Mouse (Mus musculus) limb, embryonic 12.5 days (tissue): ENCODE data around the gene Nemf. TPM values are rescaled to one million over a fixed set of nuclear protein-coding genes. Genes with fewer than 3 reads are reported as not detected.

Experiments
- ATAC-seq: fragments of 200-750 bp; cut with Nextera tagmentation; 2 replicates; pipeline ENCODE4 v1.8.0; 2017; ENCODE audit warnings: low read depth, moderate TSS enrichment; ENCODE audit not compliant: insufficient number of reproducible peaks, insufficient read depth, low FRiP score, low TSS enrichment
- H3K27ac ChIP-seq: fragments of 300-500 bp; sonication (generic); 2 replicates; pipeline ENCODE4 v1.5.1; 2016; ENCODE audit warnings: mild to moderate bottlenecking, moderate library complexity
- H3K27me3 ChIP-seq: fragments of 300-500 bp; sonication (generic); 2 replicates; pipeline ENCODE4 v1.6.1; 2016; ENCODE audit warnings: mild to moderate bottlenecking, moderate library complexity
- H3K36me3 ChIP-seq: fragments of 300-500 bp; sonication (generic); 2 replicates; pipeline ENCODE4 v1.6.1; 2016; ENCODE audit warnings: mild to moderate bottlenecking, moderate library complexity
- H3K4me1 ChIP-seq: fragments of 300-500 bp; sonication (generic); replicated peaks from 2 replicates; pipeline ENCODE4 v1.6.1; 2016
- H3K4me2 ChIP-seq: fragments of 300-500 bp; sonication (generic); 2 replicates; pipeline ENCODE4 v1.6.1; 2016; ENCODE audit warnings: mild to moderate bottlenecking, moderate library complexity
- H3K4me3 ChIP-seq: fragments of 300-500 bp; sonication (generic); replicated peaks from 2 replicates; pipeline ENCODE4 v1.5.1; 2016; ENCODE audit warnings: mild to moderate bottlenecking
- H3K9ac ChIP-seq: fragments of 300-500 bp; sonication (generic); replicated peaks from 2 replicates; pipeline ENCODE4 v1.6.1; 2016; ENCODE audit warnings: mild to moderate bottlenecking, moderate library complexity
- H3K9me3 ChIP-seq: fragments of 300-500 bp; sonication (generic); 2 replicates; pipeline ENCODE4 v1.6.1; 2016; ENCODE audit warnings: mild to moderate bottlenecking, moderate library complexity
- WGBS: fragments of 180-500 bp; shearing (Covaris S2); methylation state at CpG from one replicate; pipeline ENCODE4 v1.1.7; 2016; 5-methylcytosine and 5-hydroxymethylcytosine counted together
- microRNA-seq: library from miRNA; unstranded; fragments of <30 nt; microRNA quantifications from one replicate; pipeline ENCODE4, GENCODE M21; 2017
- polyA plus RNA-seq: library from polyadenylated mRNA; unstranded; fragments of >200 nt; fragmentation: Nextera tagmentation; extraction: Ambion mirVana; gene quantifications from 2 replicates; pipeline ENCODE4 v1.2.1, GENCODE M21; 2016

Gene Nemf
- polyA plus RNA-seq, 1 experiment from 2014 or later = 99.3 TPM

DNA sequence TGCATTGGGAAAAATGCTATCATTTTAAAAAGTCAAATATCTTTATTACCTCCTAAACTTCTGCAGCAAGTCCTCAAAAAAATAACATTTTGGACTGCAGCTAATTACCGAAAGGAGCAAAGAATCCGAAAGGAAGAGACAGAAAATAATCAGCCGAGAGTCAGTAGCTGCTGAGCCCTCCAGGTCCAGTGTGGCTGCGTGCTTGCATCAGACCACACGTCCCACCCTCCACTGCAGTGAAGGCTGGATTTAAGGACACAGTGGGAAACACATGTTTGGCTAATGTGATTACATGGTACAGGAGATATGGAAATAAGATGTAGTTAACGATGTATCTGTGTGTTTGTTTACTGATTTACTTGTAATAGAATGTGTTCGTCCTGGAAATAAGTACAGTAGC, 73.8 kb downstream of the Nemf start:
- H3K4me3 ChIP-seq = no peak overlapping the region
- no peak overlapping the region for H3K4me2 ChIP-seq
- H3K36me3 ChIP-seq = no peaks in the 10 kb centered on the region
- 90% methylated on average over 7 of the region's 7 CpGs for WGBS
- H3K4me1 ChIP-seq = no peaks in the 10 kb centered on the region
- no peaks in the 10 kb centered on the region for H3K27me3 ChIP-seq
- H3K9ac ChIP-seq = no peak overlapping the region
- H3K27ac ChIP-seq = no peak overlapping the region
- no peak for ATAC-seq
- H3K9me3 ChIP-seq = no peaks in the 10 kb centered on the region

DNA sequence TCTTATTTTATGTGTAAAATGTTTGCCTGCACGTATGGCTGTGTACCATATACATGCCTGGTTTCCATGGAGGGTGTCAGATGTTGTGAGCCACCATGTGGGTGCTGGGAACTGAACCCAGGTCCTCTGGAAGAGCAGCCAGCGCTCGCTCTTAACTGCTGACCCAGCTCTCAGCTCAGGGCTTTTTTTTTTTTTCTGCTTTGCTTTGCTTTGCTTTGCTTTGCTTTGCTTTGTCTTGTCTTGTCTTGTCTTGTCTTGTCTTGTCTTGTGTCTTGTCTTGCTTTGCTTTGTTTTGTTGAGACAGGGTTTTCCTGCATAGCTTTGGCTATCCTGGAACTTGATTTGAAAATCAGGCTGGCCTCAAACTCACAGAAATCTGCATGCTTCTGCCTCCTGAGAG, 76.0 kb downstream of the Nemf start:
- Histone ChIP-seq H3K9me3 (no peaks in the 10 kb centered on the region), H3K27ac (no peak overlapping the region), H3K36me3 (no peaks in the 10 kb centered on the region), H3K4me2 (no peak overlapping the region), H3K9ac (no peak overlapping the region), H3K27me3 (no peaks in the 10 kb centered on the region), H3K4me3 (no peak overlapping the region), H3K4me1 (no peaks in the 10 kb centered on the region)
- ATAC-seq = no peak
- WGBS = 90% methylated on average over 3 of the region's 3 CpGs

DNA sequence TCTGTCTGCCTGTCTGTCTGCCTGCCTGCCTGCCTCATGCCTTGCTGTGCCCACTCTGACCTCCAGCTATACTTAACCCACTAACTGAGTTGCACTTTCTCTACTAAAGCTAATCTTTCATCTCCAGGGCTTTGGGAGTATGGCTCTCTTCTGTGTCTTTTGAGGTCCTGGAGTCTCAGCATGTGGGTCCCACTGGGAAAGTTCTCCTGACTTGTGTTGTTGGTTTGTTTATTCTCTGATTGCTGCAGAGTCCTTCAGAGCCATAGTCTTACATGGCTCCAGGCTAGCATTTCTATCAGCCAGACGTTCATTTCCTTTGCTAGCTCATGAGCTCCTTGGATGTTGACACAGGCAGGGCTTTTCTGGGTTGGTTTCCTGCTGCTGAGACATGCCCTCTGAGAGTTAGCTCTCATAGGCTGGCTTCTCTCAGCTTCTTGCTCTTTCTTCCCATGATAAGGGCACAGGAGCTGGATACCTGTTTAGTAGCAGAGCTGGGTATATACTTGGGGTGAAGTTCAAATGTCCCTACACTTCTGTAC, 77.0 kb downstream of the Nemf start:
- H3K4me1 ChIP-seq = no peaks in the 10 kb centered on the region
- no peaks in the 10 kb centered on the region for H3K27me3 ChIP-seq
- no peak for ATAC-seq
- H3K9ac ChIP-seq = no peak overlapping the region
- no peak overlapping the region for H3K4me2 ChIP-seq
- H3K27ac ChIP-seq = 0 out of 2 replicates have a peak overlapping the region, but pooled peaks have one; percentile 3
- H3K36me3 ChIP-seq = no peaks in the 10 kb centered on the region
- no peaks in the 10 kb centered on the region for H3K9me3 ChIP-seq
- 25% methylated on average over 1 of the region's 1 CpGs for WGBS
- no peak overlapping the region for H3K4me3 ChIP-seq

DNA sequence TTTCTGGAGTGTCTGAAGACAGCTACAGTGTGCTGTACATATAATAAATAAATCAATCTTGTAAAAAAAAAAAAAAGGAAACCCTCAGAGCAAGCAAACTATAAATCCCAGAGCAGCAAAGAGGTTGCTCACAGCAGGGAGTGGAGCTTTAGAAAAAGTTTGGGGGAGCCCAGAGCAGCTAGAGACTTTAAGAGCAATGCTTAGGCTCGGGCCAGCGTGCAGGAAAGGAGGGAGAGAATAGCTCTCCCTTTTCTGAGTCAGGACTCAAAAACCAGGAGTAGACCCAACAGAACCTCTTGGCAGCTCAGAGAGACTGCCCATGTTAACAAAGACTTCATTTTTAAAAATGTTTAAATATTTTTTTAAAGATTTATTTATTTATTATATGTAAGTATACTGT, 88.0 kb downstream of the Nemf start:
- Histone ChIP-seq H3K9me3 (no peaks in the 10 kb centered on the region), H3K27ac (no peak overlapping the region), H3K9ac (no peak overlapping the region), H3K27me3 (no peaks in the 10 kb centered on the region), H3K4me3 (no peak overlapping the region), H3K4me2 (no peak overlapping the region), H3K36me3 (no peaks in the 10 kb centered on the region), H3K4me1 (no peaks in the 10 kb centered on the region)
- no peak for ATAC-seq
- 78% methylated on average over 2 of the region's 2 CpGs for WGBS

DNA sequence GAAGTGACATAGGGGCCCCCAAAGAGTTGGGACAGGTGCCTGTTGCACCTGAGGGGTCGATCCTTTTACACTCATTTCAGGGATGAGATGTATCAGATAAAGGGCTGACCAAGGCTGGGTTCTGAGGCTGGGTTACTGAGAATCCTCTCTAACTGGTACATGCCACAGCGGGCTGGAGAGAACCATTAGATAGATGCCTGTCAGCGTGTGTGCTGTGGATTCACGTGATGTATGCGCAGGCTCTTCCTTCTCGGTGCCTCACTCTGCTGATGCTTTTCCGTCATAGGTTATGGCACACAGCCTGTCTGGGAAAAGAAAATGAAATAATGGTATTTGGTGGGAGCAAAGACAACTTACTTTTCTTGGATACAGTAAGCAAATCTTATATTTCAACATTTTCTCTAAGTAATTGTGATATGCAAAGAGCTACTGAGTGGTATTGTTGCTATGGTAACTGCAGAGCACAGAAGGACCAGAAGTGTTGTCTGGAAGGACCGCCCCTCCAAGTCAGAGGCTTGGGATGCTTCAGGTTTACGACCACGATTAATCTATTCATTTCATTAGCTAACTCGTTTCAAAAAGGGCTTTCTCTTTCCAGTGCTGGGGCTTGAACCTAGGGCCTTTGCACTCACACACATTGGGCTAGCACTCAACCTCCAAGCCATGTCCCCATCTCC, 88.9 kb downstream of the Nemf start:
- H3K9me3 ChIP-seq = no peaks in the 10 kb centered on the region
- no peak overlapping the region for H3K4me2 ChIP-seq
- H3K27me3 ChIP-seq = no peaks in the 10 kb centered on the region
- H3K4me3 ChIP-seq = no peak overlapping the region
- no peaks in the 10 kb centered on the region for H3K36me3 ChIP-seq
- WGBS = 73% methylated on average over 11 of the region's 11 CpGs
- no peak overlapping the region for H3K27ac ChIP-seq
- no peaks in the 10 kb centered on the region for H3K4me1 ChIP-seq
- ATAC-seq = no peak
- no peak overlapping the region for H3K9ac ChIP-seq

DNA sequence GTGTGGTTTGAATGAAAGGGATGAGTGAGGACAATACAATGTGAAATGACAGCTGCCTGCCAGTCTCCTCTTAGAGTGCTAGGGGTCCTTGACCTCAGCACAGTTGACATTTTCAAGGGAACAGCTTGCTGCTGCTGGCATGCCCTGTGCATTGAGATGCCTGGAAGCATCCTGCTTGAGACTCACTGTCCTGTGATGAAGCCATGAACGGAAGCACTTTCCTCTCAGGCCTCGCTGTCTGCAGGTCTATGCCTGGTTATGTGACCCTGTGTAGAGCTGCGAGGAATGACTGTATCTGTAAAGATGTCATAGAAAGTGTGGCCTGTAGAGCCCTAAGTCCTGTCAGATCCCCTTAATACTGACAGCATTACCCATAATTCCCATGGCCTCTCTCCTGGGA, 91.9 kb downstream of the Nemf start:
- H3K4me2 ChIP-seq = no peak overlapping the region
- WGBS = 82% methylated on average over 3 of the region's 3 CpGs
- ATAC-seq = no peak

DNA sequence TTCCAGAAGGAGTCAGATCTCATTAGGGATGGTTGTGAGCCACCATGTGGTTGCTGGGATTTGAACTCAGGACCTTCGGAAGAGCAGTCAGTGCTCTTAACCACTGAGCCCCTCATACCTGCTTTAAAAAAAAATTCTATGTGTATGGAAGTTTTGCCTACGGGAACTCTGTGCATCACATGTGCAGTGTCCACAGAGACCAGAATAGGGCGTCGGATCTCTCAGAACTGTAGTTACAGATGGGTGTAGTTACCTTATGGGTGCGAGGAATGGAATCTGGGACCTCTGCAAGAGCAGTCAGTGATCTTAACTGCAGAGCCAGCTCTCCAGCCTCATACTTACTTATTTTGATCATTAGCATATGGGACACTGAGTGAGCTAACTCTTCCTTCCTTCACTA, 94.7 kb downstream of the Nemf start:
- H3K27me3 ChIP-seq = no peaks in the 10 kb centered on the region
- no peak overlapping the region for H3K9ac ChIP-seq
- WGBS = 89% methylated on average over 5 of the region's 5 CpGs
- ATAC-seq = no peak
- H3K4me1 ChIP-seq = no peaks in the 10 kb centered on the region
- H3K4me2 ChIP-seq = no peak overlapping the region
- H3K27ac ChIP-seq = no peak overlapping the region
- no peaks in the 10 kb centered on the region for H3K9me3 ChIP-seq
- no peak overlapping the region for H3K4me3 ChIP-seq
- no peaks in the 10 kb centered on the region for H3K36me3 ChIP-seq

More for the DNA sequence above, 91.9 kb downstream of the Nemf start:
- Histone ChIP-seq H3K9ac (no peak overlapping the region), H3K36me3 (no peaks in the 10 kb centered on the region), H3K27me3 (no peaks in the 10 kb centered on the region), H3K27ac (no peak overlapping the region), H3K9me3 (no peaks in the 10 kb centered on the region), H3K4me3 (no peak overlapping the region), H3K4me1 (no peaks in the 10 kb centered on the region)

Small RNA genes within 50 kb of the gene (microRNA-seq; reads per million reads assigned to microRNA genes)
- gene Gm47299 (not detected), gene Gm47305 (not detected)

Other genes with a start within 250 kb of the Nemf start
- 1,704 and 1,735 TPM in 2 replicates for gene Rps29, start 198.0 kb downstream of the Nemf start, polyA plus RNA-seq
- gene Lrr1, start 188.4 kb downstream of the Nemf start, polyA plus RNA-seq = 32.0 and 33.2 TPM in 2 replicates
- gene Rpl36al, start 173.1 kb downstream of the Nemf start, polyA plus RNA-seq = 555 and 558 TPM in 2 replicates
- 48.4 and 53.0 TPM in 2 replicates for gene Mgat2, start 173.0 kb downstream of the Nemf start, polyA plus RNA-seq
- gene Gm49383, start 160.1 kb downstream of the Nemf start, polyA plus RNA-seq = 37.9 and 40.8 TPM in 2 replicates
- 14.6 and 16.0 TPM in 2 replicates for gene Dnaaf2, start 158.7 kb downstream of the Nemf start, polyA plus RNA-seq
- gene Gm49384, start 152.9 kb downstream of the Nemf start, polyA plus RNA-seq = 28.4 and 36.2 TPM in 2 replicates
- gene Pole2, start 129.0 kb downstream of the Nemf start, polyA plus RNA-seq = 30.5 and 32.6 TPM in 2 replicates
- gene Klhdc1, start 116.0 kb downstream of the Nemf start, polyA plus RNA-seq = 4.9 and 6.9 TPM in 2 replicates
- gene Klhdc2, start 60.5 kb downstream of the Nemf start, polyA plus RNA-seq = 192 and 196 TPM in 2 replicates
- gene Arf6, start 15.0 kb upstream of the Nemf start, polyA plus RNA-seq = 65.3 and 66.1 TPM in 2 replicates
- 1.7 and 2.0 TPM in 2 replicates for gene Gm9887, start 15.3 kb upstream of the Nemf start, polyA plus RNA-seq
- 32.1 and 38.2 TPM in 2 replicates for gene Vcpkmt, start 225.9 kb upstream of the Nemf start, polyA plus RNA-seq